Mouse (Mus musculus) T-helper 2 cell (primary cell): Measurements from ENCODE around the gene Map3k13.

Experiments
- in situ Hi-C: fragments of 300-600 bp; cut with MboI, MseI; formaldehyde crosslinking; loops from one replicate; pipeline ENCODE4 v1.15.1; 2025; ENCODE audit warnings: high pct_unique_total_duplicates

Map3k13 gene

DNA sequence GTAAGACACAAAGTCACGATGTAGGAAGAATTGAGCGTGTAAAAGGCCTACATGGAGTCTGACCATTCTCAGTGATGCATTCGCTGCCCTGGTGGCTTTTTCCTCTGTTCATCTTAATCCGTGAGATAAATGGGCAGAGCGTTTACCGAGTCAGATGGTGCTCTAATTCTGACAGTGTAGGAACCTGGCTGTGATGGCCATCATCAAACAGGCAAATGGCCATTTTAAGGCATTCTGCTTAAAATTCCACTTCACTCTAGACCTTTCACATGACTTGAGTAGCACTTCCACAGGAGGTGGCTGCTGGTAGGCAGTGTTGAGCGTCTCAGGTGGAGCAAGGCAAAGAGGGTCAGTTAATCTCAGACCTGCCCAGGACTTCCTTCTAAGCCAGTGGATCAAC is 58.2 kb downstream of the Map3k13 start:
- in situ Hi-C loops = no loop called here

GRCm38 (mm10) chr16:21853446-21853941 is 59.3 kb downstream of the Map3k13 start:
- in situ Hi-C loops = no loop called here

- in situ Hi-C loops = no loop called here
Observed at GRCm38 (mm10) chr16:21854589-21855284, 60.6 kb downstream of the Map3k13 start.

GRCm38 (mm10) chr16:21856134-21856533 is 62.0 kb downstream of the Map3k13 start:
- in situ Hi-C loops = no loop called here

- in situ Hi-C loops = no loop called here
Observed at GRCm38 (mm10) chr16:21857126-21857644, 63.0 kb downstream of the Map3k13 start.

GRCm38 (mm10) chr16:21858163-21858562 is 64.0 kb downstream of the Map3k13 start:
- in situ Hi-C loops = no loop called here

DNA sequence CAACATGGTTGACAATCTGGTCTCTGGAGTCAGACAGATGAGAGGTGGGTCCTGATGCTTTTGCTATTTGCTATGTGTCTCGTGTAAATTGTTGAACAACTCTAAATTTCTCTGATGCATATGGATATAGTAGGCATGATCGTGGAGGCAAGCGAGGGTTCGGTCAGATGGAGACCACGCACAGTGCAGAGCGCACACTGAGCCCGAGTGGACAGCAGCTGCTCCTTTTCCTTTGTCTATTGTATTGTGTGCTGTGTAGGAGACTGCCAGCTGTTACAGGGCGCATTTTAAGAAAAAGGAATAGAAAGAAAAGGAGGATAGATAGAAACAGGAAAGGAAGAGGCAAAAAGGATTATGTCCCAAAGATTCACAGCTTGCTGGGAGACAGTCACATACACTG is 64.7 kb downstream of the Map3k13 start:
- in situ Hi-C loops = no loop called here

GRCm38 (mm10) chr16:21862448-21862847 is 68.3 kb downstream of the Map3k13 start:
- in situ Hi-C loops = no loop called here

DNA sequence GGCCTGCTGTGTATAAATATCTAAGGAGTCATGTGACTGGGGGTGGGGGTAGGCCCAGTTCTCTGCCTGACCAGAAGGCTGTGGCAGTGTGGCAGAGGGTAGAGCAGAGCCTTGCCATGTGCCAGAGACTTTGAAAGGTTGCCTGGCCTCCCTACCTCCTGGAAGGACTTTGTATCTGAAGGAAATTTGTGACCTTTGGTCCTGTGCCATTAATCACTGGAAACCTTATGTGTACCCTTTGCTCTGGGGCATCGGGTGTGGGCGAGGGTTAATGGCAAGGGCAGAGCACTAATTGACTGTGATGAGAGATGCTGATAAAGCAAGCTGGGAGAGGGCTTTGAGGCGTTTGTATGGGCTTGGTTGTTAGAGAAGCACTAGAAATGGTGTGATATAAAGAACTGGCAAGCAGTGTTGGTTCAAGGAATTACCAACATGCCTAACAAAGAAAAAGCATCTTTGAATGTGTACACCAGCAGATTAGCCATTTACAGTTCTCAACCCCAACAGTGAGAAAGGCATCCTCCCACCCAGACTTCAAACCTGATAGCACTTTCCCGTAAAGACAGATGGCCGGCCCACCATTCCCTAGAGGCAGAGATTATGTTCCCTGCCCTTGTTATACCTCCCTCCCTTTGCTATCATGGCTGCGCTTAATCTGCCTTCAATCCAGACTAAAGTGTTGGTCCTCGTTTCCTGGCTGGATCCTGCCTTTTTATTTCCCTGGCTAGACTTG is 71.3 kb downstream of the Map3k13 start:
- in situ Hi-C loops = no loop called here

- in situ Hi-C loops = no loop called here
Observed at GRCm38 (mm10) chr16:21865983-21866575, 71.9 kb downstream of the Map3k13 start.

GRCm38 (mm10) chr16:21867727-21868126 is 73.6 kb downstream of the Map3k13 start:
- in situ Hi-C loops = no loop called here

DNA sequence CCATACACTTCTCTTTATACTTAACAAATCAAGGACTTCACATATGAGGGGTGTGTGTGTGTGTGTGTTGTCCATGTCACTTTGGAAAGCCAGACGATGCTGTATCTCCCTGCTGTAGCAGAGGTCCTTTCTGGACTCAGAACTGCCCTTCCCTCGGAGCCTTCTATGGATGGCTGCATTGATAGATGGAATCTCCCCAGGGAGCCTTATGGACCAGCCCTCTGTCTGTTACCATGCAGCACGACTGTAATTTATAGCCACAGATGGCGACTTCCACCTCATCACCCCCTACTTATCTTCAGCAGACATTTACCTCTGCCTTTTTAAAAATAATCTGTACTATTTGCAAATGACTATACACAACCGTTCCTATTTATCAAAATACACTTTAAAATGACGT is 74.5 kb downstream of the Map3k13 start:
- in situ Hi-C loops = no loop called here

DNA sequence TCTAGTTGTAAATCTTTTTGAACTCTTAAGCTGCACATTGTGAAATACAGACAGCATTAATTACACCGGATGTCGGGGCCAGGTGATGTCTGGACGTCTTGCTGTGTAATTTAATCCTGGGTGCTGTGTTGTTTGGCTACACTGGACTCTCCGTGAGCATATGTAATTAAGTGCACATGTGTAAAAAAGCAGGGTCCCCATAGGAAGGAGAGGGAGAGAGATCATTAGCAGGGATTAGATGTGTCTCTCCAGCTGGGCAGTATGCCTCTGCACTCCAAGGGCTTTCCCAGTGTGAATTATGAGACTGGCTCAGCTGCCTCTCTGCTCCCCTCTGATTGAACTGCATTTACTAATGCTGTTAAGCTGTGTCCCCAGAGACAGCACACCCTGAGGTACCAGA is 75.7 kb downstream of the Map3k13 start:
- in situ Hi-C loops = no loop called here

DNA sequence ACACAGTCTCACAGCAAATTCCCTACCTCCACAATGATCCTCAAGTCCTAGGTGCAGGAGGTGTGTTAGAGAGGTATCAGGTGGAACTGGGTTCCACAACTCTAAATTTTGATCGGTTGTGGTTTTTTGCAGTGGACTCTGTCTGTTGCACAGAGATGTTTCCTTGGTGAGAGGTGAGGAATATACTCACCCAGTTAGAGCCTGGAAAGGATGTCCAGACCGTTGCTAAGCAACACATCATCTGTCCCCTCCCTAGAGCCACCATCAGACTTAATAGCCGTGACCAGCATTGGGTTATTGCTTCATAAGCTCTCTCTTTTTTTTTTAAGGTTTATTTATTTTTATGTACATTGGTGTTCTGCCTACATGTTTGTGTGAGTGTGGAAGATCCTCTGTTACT is 83.6 kb downstream of the Map3k13 start:
- in situ Hi-C loops = no loop called here

DNA sequence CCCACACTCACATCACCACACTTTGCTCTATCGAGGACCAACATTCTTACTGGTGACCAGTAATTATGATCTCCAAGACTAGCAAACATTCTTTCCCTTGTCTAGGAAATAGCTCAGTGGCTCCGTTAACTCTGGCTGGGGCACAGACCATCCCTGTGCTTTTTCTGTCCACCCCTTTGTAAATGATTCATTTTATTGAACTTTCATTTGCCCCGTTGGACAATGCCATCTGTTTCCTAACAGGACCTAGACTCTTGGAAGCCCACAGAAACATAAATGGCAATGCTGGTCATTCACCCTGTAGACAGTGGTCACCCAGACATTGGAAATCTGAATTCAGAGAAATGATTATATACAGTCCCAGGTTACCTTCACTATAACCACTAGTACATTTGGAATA is 84.7 kb downstream of the Map3k13 start:
- in situ Hi-C loops = no loop called here

GRCm38 (mm10) chr16:21881181-21881580 is 87.0 kb downstream of the Map3k13 start:
- in situ Hi-C loops = no loop called here

DNA sequence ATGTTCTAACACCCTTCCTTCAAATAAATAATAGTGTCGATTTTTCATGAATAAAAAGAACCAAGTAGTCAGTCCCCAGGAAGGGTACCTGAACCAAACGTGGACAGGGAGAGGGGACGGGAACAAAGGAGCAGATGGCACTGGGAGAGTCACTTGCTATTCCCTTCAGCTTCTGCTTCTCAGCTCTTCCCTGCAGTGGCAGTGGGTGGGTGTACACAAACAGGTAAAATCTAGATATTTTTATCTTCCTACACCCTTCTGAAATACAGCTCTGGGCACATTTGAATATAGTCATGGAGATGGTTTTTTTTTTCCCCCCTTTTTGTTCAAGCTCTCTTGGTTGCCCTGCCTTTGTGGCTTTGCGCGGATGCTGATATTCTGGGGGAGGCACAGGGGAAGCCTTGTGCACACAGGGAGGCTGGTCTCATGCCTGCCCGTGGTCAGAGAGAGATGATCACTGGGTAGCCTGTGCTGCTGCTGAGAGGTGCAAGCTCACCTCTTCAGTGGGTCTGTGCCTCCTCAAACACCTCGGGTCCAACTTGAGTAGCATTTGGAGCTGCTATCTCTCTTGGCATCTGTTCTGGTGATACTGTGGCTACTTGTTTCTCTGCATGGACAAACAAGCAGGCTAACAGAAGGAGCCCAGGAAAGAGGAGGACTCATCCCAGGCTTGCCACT is 87.6 kb downstream of the Map3k13 start:
- in situ Hi-C loops = no loop called here

DNA sequence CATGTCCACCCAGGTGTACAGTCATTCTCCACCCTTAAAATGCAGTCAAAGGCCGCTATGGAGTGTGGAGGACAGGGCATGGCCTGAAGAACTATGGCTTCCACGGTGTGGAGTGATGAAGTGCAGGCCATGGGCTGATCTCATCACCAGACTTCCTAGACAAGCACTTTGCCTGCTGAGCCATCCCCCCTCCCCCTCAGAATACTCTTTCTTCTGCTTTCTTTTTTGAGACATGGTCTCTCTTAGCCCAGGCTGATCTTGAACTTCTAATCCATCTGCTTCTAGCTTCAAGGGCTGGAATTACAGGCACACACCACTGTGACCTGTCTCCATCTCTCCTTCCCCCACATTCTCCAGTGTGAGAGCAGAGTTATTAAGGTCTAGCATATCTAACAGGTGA is 93.5 kb downstream of the Map3k13 start:
- in situ Hi-C loops = no loop called here

DNA sequence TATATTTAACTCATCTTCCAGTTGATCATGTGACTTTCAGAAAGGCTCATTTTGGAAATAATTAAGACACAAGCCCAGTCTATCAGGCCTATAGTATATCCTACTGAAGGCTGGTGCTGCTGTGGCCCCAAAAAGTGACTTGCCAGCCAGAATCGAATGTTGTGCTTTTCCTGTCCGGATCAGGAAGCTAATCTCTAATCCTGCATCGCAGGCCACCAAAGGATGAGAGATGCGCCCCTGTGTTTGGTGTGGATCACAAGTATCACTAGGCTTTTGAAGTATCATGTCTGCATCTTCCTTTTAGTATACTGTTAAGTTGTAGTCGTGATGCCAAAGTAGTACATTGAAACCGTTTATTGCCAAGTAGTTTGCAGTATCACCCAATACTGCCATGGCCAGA is 99.7 kb downstream of the Map3k13 start:
- in situ Hi-C loops = no loop called here

- in situ Hi-C loops = no loop called here
Observed at GRCm38 (mm10) chr16:21901286-21901685, 107.1 kb downstream of the Map3k13 start.

DNA sequence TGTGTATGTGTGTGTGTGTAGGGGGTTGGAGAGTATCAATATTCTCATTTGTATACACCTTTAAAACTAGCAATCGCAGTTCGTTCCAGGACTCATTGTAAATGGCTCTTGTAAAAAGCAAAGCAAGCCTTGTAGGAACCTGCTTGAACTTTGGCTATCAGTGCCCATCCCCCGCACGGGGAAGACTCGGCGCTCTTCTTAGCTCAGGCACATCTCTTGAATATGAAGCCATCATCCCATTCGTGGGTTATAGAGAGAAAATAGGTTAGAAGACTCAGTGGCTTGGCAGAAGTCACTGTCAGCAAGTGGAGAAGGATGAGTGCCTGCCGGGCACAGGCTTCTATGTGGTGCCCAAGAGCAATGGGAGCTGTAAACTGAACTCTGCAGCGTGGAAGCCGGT is 110.5 kb downstream of the Map3k13 start:
- in situ Hi-C loops = no loop called here

- in situ Hi-C loops = no loop called here
Observed at GRCm38 (mm10) chr16:21905996-21906395, 111.8 kb downstream of the Map3k13 start.
